Mouse (Mus musculus) cerebellum, adult 9-11 months (tissue): ENCODE results near the gene Cbx3.

Source experiments
- DNase-seq: peaks from one replicate; pipeline ENCODE4 v3.0.0; 2022

Cbx3 gene

DNA sequence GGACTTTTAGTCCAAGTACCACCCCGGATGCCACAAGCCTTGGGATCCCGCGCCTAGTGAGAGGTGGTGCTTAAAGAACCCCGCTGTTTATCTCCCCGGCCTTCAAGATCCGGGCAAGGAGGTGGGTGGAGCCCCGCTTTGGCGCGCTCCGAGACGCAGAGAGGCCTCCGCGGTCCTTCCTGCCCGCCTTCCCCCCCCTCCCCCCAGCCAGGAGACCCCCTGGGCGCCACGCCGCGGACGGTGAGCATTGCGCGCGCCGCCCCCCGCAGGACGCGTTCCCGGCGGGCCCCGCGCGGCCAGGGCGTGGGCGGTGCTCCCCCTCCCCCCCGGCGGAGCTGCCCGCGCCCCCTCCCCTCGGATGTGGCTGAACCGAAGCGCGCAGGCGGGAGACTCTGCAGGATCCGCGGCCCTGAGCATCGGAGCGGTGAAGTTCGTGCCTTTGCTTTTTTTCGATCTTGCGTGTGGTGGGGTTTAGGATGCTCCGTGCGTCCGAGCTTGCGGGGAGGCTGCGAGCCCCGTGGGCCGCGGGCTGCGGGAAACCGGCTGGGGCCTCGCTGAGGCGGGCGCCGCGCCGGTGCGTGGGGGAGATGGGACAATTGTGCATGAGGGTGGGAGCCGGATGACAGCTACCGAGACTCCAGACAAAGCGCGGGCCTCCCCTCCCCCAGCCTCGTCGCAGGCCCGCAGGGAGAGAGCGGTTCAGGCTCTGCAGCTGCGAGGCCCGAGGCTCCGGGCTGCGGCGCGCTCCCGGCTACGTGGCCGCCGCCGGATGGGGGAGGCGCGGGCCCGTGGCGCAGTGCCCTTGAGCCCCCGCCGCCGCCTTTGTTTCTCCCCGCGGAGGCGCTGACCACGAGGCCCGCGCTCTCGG lies at the start of gene Cbx3:
Gene Cbx3, plus strand, starts transcription at position 50 of the 868 bp plus-strand sequence.
- DNase-seq = peak; percentile 87

DNA sequence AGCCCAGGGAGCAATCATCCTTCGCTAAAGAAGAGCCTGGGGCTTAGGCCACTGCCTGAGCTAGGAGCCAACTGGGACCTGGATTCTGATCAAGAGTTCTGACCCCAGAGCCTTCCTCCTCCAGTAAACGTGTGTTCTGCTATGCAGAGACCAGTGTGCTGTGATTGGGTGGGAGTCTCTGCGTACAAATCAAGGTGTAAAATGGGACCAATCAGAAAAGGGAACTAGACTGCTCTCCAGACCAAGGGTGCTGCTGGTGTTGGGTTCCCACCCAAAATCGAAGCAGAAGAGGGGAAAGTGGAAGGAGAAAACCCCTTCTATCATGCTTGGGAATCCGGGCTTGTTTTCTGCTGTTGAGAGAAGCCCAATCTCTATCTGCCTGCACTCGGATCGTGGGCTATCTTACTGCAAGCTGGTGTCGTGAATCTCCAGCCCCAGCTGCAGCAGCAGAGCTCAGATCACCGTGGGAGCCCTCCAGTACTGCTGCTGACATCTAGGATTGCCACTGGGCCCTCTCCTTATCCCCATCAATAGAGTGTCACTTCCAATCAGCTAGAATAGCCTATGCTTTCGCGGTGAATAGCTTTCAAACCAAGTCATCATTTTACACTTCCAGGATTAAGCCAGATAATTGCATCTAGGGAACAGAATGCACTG lies 46.6 kb upstream of the Cbx3 start:
- DNase-seq = no peak

GRCm38 (mm10) chr6:51424537-51424936 lies 45.6 kb upstream of the Cbx3 start:
- DNase-seq = no peak

GRCm38 (mm10) chr6:51432535-51433397 lies 37.4 kb upstream of the Cbx3 start, which contains the start of gene Nfe2l3:
TSS of gene Nfe2l3 (plus strand) at chr6:51432670.
- peak; percentile 29 for DNase-seq

GRCm38 (mm10) chr6:51434270-51434669 lies 35.9 kb upstream of the Cbx3 start:
- no peak for DNase-seq

DNA sequence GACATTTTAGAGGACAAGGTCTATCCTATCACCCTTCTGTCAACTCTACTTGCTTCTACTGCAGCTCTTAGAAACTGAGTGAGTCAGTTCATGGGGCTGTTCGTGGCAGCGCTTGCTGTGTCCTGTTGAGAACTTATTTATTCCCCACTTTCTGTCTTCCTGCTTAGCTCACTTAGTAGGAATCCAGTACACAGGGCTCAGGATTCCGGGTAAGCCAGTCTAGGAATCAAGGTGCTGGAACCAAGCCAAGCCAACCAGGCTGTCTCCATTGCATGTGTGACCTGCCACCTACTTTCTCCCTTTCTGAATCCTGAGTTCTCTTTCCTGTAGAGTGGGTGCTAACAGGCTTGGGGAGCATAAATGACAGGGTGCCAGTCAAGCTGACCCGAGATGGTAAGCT lies 32.5 kb upstream of the Cbx3 start:
- no peak for DNase-seq

DNA sequence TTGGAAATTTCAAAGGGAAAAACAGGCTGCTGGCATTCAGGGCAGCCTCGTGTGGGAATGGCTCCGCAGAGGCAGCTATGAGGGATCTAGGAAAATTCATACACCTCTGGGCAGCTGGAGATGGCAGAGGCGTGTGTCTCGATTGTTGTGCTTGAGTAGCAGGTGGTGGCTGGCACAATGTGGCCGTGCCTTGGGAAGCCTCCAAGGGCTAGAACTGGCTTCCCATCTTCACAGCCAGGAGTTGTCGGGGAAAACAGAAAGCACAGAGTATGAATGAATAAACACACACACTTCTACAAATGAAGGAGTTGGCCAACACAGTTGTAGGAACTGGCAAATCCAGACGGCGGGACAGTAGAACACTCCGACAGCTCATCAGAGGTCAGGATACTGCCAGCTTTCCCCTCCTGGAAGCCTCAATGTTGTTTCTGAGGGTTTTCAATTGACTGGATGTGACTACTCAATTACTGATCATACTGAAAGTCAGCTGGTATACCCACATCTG lies 31.3 kb upstream of the Cbx3 start:
- no peak for DNase-seq

DNA sequence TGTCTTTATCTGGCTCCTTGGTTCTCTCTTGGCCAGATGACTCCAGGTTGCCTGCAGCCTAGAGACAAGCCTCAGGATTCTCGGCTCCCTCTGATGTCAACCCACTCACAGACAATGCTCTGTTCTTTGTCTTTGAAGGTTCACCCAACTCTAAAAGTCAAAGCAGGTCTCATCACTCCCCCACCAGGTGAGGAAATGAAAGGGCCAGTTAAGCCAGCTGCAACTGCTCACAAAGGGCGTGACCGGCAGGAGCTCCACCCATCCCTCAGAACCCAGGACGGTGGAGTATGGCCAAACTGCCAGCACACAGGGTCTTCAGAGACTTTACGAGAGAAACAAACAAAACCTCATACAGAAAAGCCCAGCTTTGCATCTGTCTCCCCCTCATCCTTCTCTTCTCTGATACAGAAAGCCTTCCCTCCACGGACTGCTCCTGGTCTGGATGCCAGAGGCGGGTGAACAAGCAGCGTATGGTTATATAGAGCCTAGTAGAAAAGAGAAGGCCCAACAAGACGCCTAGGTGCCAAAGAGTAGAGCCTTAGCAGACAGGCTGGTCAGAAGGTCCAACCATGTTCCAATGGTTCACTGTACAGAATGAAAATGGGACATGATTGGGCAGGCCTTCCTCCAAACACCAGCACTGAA lies 27.8 kb upstream of the Cbx3 start:
- no peak for DNase-seq

DNA sequence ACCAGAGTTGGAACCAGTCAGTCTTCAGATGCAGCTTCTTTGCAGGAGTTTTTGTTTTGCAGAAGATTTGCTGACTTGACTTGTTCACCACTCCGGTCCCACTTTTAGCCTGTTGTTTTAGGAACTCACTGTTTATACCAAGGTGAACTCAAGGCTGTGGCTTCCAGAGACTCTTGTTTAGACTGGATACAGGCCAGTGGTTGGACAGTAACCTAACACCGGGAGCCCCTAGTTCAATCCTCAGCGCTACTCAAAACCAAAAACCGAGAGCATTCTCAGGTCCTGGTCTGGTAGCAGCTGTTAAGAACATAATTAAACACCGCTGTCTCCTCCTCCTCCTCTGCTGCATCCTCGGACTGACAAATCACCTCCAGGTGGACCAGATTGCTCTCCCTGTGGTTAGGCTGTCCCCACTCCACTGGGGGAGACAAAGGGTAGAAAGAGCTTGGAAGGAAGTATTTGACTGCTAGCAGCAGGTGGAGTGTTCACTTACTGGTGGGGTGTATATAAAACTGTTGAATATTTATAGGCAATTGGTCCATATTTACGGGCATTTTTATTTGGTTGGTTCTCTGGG lies 17.1 kb upstream of the Cbx3 start:
- DNase-seq = no peak

- no peak for DNase-seq
Measured at GRCm38 (mm10) chr6:51454949-51455348, 15.2 kb upstream of the Cbx3 start.

- DNase-seq = no peak
Measured at GRCm38 (mm10) chr6:51456198-51456597, 14.0 kb upstream of the Cbx3 start.

DNA sequence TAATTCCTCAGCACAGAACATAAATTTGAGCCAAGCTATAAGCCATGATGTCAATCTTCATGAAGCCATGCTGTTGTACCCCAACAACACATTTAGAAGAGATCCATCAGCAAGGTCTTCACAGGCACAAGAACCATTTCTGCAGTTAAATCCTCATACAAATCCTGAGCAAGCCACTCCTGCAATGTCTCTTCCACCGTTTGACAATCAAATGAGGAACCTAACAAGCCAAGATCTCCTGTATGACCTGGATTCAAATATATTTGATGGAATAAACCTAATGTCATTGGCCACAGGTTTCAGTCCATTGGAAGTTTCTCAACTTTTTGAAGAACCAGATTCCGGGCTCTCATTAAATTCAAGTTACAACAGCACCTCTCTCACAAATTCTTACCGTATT lies 12.9 kb upstream of the Cbx3 start:
- DNase-seq = no peak

DNA sequence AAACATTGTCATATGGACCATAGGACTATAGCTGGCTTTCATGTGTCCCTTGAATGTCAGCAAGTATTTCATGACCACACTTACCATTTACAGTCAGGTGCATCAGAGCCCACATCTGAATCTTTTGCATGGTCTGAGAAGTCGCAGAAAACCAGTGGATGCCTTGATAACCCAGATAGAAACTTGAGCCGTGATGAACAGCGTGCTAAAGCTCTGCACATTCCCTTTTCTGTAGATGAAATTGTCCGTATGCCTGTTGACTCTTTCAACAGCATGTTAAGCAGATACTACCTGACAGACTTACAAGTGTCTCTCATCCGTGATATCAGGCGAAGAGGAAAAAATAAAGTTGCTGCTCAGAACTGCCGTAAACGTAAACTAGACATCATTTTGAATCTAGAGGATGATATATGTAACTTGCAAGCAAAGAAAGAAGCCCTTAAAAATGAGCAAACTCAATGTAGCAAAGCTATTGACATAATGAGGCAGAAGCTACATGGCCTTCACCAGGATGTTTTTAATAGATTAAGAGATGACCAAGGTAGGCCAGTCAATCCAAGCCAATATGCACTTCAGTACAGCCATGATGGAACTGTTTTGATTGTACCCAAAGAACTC lies 12.3 kb upstream of the Cbx3 start:
- no peak for DNase-seq

GRCm38 (mm10) chr6:51458925-51459312 lies 11.2 kb upstream of the Cbx3 start:
- DNase-seq = no peak

DNA sequence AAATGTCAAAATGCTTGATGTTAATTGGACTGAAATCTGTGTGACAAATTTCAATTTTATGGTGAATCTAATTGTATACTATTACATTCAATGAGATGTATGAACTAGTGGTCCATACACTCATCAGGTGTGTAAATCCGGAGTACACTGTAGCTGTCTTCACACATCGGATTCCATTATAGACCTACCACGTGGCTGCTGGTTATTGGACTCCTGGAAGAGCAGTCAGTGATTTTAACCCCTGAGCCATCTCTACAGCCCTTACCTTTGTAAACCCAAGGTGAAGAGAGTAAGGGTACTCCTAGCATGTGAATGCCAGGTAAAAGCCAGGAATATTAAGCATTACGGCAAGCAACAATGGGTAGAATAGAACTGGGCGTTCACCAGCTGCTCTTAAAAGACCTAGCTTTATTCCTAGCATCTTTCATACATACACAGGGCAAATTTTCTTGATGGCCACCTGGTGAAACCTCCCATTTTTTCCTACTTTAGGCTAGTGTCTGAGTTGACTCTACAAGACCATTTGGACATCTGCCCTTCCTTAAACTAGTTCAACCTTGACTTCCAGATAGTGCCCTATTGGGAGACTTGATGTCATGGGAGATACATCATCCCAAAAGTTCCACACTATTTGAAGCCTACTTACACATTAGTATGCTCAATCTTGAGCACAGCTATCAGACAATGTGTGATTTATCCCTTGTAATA lies 10.7 kb upstream of the Cbx3 start:
- no peak for DNase-seq

GRCm38 (mm10) chr6:51460021-51460360 lies 10.2 kb upstream of the Cbx3 start:
- no peak for DNase-seq

DNA sequence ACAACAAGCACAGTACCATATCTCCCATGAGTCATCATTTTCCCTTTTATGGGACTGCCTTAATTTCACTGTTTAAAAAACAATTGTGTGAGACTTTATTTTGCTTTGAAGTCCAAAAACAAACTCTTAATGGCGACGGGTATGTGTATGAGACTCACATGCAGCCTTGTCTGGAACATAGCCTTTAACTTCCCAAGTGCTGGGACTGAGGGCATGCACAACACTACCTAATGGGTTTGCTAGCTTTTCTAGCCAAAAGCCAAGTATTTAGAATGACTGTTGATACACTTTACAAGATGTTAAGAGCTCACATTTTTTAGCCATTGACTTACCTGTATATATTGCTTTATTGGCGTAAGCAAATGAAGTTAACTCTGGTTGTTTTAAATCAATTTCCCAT lies 9.8 kb upstream of the Cbx3 start:
- no peak for DNase-seq

DNA sequence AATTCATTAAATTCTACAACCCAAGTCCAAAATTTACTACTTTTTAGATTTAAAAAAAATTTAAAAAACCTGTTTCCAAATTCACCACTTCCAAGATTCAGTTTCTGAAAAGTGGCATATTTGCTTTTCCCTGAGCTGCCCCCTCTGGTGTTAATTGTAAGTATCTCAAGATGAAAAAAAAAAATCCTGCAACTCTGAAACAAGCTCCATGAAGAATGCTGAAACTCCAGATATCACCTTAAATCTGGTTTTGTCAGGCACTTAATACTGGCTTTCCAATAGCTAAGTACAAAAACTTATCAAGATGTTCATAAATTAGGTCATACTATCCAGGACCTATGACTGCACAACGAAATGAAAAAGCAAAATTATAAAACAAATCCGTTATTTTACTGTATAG lies 2.5 kb upstream of the Cbx3 start:
- DNase-seq = no peak

GRCm38 (mm10) chr6:51468891-51469561 lies 1.1 kb upstream of the Cbx3 start:
- peak; percentile 82 for DNase-seq

DNA sequence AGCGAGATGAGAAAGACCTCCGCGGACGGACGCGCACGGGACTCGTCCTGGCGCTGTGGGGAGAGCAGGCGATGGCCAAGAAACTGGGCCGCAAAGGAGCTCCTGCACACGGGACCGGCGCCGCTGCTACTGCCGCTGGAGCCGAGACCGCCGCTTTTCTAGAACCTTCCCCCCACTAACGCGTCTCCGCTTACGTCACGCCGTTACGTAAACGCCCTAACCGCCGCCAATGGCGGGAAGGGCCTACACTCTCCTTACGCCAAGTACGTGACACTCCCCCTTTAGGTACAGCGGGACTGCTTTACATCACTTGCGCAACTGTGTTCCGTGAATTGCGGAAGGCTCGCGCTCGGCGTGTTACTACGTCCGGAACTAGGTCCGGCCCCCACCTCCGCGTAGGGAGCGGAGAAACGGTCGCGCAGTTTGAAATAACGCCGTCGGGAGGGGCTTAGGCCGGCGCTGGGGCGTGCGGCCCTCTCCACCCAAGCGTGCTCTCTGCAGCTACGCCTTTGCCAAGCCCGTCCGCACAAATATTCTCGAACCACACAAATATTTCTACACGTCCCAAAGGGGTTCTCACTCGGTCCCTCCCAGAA lies 347 bp upstream of the Cbx3 start, which contains the start of gene Hnrnpa2b1:
Gene Hnrnpa2b1, minus strand, starts transcription at position 180 of the 596 bp plus-strand sequence.
- peak; percentile 98 for DNase-seq
